Mouse (Mus musculus): ENCODE data around the gene Hnrnpc. TPM values are rescaled to one million over a fixed set of nuclear protein-coding genes. Genes with fewer than 3 reads are reported as not detected.

Gene Hnrnpc
- total RNA-seq (2023) = 439 TPM

DNA sequence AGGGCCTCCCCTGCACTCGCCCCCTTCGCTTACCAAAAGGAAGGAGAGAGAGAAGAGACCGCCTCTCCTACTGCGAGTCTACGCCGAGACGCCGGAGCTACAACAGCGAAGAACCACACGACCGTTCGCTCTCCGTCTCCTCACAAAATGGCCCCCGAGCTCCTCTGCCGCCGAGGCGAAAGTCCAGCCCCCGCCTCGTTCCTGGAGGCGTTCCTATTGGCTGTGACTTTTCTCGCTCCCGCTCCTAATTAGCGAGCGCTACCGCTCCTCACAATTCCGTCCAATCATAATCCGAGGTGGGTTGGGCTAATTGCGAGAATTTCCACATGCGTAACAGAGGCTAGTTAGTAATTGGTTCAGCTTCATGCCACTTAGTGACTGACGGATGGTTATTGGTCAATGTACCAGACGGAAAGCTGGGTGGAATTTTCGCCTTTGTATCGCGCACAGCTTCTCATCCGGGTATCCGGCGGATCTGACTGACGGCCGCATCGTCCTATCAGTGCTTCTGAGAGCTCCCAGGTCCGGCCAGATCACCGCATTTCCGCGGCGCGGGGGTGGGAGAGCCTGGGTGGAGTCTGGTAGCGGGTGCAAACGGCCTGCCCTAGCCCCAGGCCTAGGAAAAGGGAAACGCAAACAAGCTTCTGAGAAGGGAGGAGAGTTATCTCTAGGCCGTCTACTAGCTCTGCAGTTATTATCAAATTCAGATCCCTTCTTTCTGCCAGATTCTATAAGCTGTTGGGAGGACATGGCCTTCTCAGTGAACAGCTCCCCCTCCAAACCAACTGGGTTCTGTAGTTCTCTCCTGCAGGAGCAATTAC is at the start of gene Hnrnpc:
Hnrnpc (minus strand) TSS at position 173 of the 821 bp plus-strand sequence.

DNA sequence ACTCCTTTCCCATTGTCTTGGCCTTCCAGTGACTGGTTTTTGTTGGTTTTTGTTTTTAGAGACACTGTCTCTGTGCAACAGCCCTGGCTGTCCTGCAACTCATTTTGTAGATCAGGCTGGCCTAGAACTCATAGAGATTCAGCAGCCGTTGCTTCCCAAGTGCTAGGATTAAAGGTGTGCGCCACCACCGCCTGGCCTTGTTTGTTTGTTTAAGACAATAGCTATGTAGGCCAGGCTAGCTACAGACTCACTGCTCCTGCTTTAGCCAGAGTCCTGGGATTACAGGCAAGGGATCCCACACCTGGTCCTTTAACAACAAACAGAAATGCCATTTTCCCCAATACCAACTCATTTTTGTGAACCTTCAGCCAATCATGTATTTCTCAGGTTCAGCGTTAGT is 6.5 kb upstream of the Hnrnpc start, which contains the start of gene Rpgrip1:
Rpgrip1 (plus strand) TSS at position 359 of the 400 bp plus-strand sequence.

DNA sequence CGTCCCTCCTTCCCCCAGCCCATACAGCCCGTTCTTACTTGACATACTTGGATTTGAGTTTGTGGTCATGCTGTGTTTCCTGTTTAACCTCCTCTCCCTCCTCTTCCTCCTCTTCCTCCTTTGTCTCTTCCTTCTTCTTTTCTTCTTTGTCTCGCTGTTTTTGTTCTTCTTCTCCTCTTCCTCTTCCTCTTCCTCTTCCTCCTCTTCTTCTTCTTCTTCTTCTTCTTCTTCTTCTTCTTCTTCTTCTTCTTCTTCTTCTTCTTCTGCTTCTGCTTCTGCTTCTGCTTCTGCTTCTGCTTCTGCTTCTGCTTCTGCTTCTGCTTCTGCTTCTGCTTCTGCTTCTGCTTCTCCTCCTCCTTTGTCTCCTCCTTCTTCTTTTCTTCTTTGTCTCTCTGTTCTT is 61.5 kb downstream of the Hnrnpc start, which contains the start of gene Olfr221:
Olfr221 (minus strand) TSS at position 101 of the 400 bp plus-strand sequence.

Other genes with a start within 250 kb of the Hnrnpc start
- gene Mettl17, start 219.2 kb downstream of the Hnrnpc start, total RNA-seq (2023) = 66.8 TPM
- gene Slc39a2, start 211.1 kb downstream of the Hnrnpc start, total RNA-seq (2023) = 0.89 TPM
- gene Ndrg2, start 189.9 kb downstream of the Hnrnpc start, total RNA-seq (2023) = 16.6 TPM
- gene Tppp2, start 185.6 kb downstream of the Hnrnpc start, total RNA-seq (2023) = not detected
- not detected for gene Rnase13, start 181.3 kb downstream of the Hnrnpc start, total RNA-seq (2023)
- gene Arhgef40, start 119.3 kb downstream of the Hnrnpc start, total RNA-seq (2023) = 2.2 TPM
- gene Tmem253, start 88.4 kb downstream of the Hnrnpc start, total RNA-seq (2023) = not detected
- 7.8 TPM for gene Zfp219, start 83.3 kb downstream of the Hnrnpc start, total RNA-seq (2023)
- not detected for gene Olfr221, start 61.6 kb downstream of the Hnrnpc start, total RNA-seq (2023)
- 23.2 TPM for gene Rpgrip1, start 6.7 kb upstream of the Hnrnpc start, total RNA-seq (2023)
- 63.9 TPM for gene Supt16, start 93.4 kb upstream of the Hnrnpc start, total RNA-seq (2023)
- 255 TPM for gene Chd8, start 153.8 kb upstream of the Hnrnpc start, total RNA-seq (2023)
- 103 TPM for gene Tox4, start 175.1 kb upstream of the Hnrnpc start, total RNA-seq (2023)
- gene Rab2b, start 175.5 kb upstream of the Hnrnpc start, total RNA-seq (2023) = 15.4 TPM
- 80.6 TPM for gene Mettl3, start 201.1 kb upstream of the Hnrnpc start, total RNA-seq (2023)
- gene Sall2, start 224.7 kb upstream of the Hnrnpc start, total RNA-seq (2023) = 2.6 TPM

Data from CD8-positive naive resting alpha-beta T cell, adult 57 days (primary cell).